Mouse (Mus musculus): ENCODE results near the gene Slc25a31. TPM values are rescaled to one million over a fixed set of nuclear protein-coding genes. Genes with fewer than 3 reads are reported as not detected.

Slc25a31 gene
- polyA plus RNA-seq, 1 experiment from 2014 or later = 0.64 TPM

DNA sequence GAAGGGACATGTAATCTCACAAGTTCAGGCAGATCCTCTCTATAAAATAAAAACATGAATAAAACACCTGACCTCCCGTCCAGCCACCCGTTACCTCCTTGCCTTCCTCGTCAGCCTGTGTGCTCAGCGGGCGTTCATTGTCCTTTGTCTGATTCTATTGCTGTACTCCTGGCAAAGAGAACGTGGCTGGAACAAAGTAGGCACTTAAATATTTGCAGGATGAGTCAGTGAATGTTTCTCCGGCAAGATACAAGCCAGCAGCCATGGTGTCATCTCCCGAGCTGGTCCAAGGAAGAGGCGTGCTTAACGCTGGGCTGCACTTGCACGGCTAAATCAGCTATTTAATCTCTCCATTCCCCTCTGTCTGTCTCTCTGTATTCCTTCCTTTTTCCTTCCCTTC, 26.3 kb upstream of the Slc25a31 start:
- peak overlapping the region; percentile 11; the same call in 1 of the 2 replicates for H3K4me3 ChIP-seq (ENCODE audit: low read length)
- H3K4me2 ChIP-seq (ENCODE audit: low read depth, low read length) = peak overlapping the region; percentile 54
- H3K9me3 ChIP-seq (replicated peaks; ENCODE audit: control insufficient read depth, low read length) = no peaks in the 10 kb centered on the region
- H3K27ac ChIP-seq (ENCODE audit: low read length) = peak overlapping the region; percentile 77
- no peaks in the 10 kb centered on the region for H3K27me3 ChIP-seq (ENCODE audit: control insufficient read depth, insufficient read depth, low read length)
- peak; percentile 54 for ATAC-seq (replicated peaks; ENCODE audit: extremely low read depth, insufficient read depth, low FRiP score)
- H3K9ac ChIP-seq (ENCODE audit: low read length) = peak overlapping the region; percentile 63
- H3K36me3 ChIP-seq (ENCODE audit: control insufficient read depth, insufficient read depth) = no peaks in the 10 kb centered on the region
- WGBS = 17% methylated on average over 11 of the region's 11 CpGs
- peaks cover 31% of the 10 kb centered on the region for H3K4me1 ChIP-seq (ENCODE audit: control insufficient read depth, insufficient read depth, low read length)

DNA sequence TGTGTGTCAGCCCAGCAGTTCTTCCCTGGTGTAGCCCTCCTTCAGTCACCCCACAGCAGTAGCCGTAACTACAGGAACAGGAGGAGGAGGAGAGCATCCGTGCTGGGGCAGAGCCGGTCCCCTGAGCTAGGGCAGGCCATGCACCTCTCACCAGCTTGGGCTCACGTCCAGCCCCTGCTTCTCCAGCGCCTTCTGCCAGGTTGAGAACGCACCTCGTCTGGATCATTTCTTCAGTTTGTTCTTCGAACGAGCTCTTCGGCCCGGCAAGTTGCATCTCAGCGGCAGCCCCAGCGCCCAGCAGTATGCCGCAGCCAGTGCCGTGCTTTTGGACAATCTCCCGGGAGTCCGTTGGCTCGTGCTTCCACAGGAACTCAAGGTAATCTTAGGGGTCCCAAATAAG, 25.5 kb upstream of the Slc25a31 start:
- Histone ChIP-seq H3K4me1 (ENCODE audit: control insufficient read depth, insufficient read depth, low read length) (peaks cover 31% of the 10 kb centered on the region), H3K9me3 (replicated peaks; ENCODE audit: control insufficient read depth, low read length) (no peaks in the 10 kb centered on the region), H3K9ac (ENCODE audit: low read length) (no peak overlapping the region), H3K4me3 (ENCODE audit: low read length) (no peak overlapping the region), H3K27ac (ENCODE audit: low read length) (peak overlapping the region; percentile 77), H3K4me2 (ENCODE audit: low read depth, low read length) (no peak overlapping the region), H3K36me3 (ENCODE audit: control insufficient read depth, insufficient read depth) (no peaks in the 10 kb centered on the region), H3K27me3 (ENCODE audit: control insufficient read depth, insufficient read depth, low read length) (no peaks in the 10 kb centered on the region)
- WGBS = 88% methylated on average over 18 of the region's 18 CpGs
- peak; percentile 19; the same call in 1 of the 2 replicates for ATAC-seq (replicated peaks; ENCODE audit: extremely low read depth, insufficient read depth, low FRiP score)

DNA sequence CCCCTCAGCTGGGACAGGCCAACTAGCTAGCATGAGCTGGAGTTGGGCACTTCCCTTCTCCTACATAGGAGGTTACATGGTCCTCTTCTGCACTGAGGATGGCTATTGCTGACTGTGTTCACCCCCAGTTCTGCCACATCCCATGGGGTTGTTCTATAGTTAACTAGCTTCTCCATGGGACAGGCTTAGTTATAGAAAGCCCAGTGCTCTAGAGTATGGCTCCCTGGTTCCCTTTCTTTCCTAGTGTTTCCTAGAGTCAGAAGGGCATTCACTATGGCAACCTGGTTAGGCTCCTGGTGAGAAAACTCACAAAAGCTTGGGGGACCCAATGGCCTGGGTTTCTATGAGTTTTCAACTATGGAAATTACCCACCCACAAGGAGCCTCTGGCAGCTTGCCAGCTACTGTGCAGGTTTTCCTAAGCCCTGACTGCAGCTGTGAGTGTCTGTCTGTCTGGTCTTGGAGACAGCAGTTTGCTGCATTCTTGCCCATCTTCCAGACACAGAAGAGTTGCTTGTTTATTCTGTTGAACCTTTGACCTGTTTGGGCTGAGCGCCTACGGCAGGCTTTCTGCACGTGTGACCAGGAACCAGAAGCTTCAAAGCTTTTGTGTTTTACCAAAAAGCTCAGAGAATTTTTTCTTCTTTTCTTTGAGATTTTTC, 22.7 kb upstream of the Slc25a31 start:
- no peak overlapping the region for H3K4me2 ChIP-seq (ENCODE audit: low read depth, low read length)
- no peaks in the 10 kb centered on the region for H3K9me3 ChIP-seq (replicated peaks; ENCODE audit: control insufficient read depth, low read length)

DNA sequence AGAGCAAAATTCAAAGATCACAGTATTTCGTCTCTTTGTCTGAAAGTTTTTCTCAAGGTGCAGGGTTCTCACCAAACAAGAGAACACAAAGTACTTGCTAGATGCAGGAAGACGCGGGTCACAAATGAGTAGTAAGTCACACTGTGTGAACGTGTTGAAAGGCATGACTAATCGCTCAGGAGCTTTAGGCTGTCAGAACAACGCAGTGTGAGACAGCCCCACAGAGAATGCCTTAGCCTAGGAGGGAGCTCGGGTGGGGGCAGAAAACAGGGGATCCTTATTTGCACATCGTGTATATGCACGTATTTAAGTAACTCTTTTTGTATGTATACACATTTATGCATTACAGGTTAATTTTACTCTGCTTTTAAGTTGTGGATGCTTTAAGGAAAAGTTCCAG, 21.8 kb upstream of the Slc25a31 start:
- no peak overlapping the region; the same call in 1 of the 2 replicates for H3K4me3 ChIP-seq (ENCODE audit: low read length)
- H3K4me2 ChIP-seq (ENCODE audit: low read depth, low read length) = peak overlapping the region; percentile 38
- peaks cover 25% of the 10 kb centered on the region for H3K4me1 ChIP-seq (ENCODE audit: control insufficient read depth, insufficient read depth, low read length)
- H3K36me3 ChIP-seq (ENCODE audit: control insufficient read depth, insufficient read depth) = 0 out of 2 replicates have a peak, but pooled peaks cover 3% of the 10 kb centered on the region
- no peak overlapping the region; the same call in 1 of the 2 replicates for H3K9ac ChIP-seq (ENCODE audit: low read length)
- no peak overlapping the region for H3K27ac ChIP-seq (ENCODE audit: low read length)
- ATAC-seq (replicated peaks; ENCODE audit: extremely low read depth, insufficient read depth, low FRiP score) = peak; percentile 62; the same call in 1 of the 2 replicates
- no peaks in the 10 kb centered on the region for H3K9me3 ChIP-seq (replicated peaks; ENCODE audit: control insufficient read depth, low read length)
- no peaks in the 10 kb centered on the region for H3K27me3 ChIP-seq (ENCODE audit: control insufficient read depth, insufficient read depth, low read length)
- 26% methylated on average over 9 of the region's 9 CpGs for WGBS

More for the DNA sequence above, 22.7 kb upstream of the Slc25a31 start:
- Histone ChIP-seq H3K9ac (ENCODE audit: low read length) (no peak overlapping the region), H3K27ac (ENCODE audit: low read length) (no peak overlapping the region), H3K4me3 (ENCODE audit: low read length) (no peak overlapping the region), H3K27me3 (ENCODE audit: control insufficient read depth, insufficient read depth, low read length) (no peaks in the 10 kb centered on the region), H3K4me1 (ENCODE audit: control insufficient read depth, insufficient read depth, low read length) (peaks cover 31% of the 10 kb centered on the region), H3K36me3 (ENCODE audit: control insufficient read depth, insufficient read depth) (0 out of 2 replicates have a peak, but pooled peaks cover 3% of the 10 kb centered on the region)
- ATAC-seq (replicated peaks; ENCODE audit: extremely low read depth, insufficient read depth, low FRiP score) = no peak
- 39% methylated on average over 3 of the region's 3 CpGs for WGBS

DNA sequence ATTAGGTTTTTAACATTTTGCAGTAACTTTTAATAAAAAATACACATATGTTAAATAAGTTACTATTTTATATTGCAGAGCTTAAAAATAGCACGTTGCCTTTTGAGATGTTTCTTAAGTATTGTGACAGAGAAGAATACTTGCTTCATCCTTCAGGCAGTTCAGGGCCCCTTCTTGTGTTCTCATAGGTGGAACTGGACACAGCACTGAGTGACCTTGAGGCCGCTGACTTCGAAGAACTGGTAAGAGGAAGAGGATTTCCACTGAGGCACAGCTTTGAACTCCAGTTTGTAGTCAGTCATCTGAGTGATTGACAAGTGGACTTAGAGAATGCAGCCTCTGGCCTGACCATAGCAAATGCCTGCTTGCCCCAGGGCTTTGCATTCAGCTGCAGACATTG, 21.1 kb upstream of the Slc25a31 start:
- Histone ChIP-seq H3K4me2 (ENCODE audit: low read depth, low read length) (no peak overlapping the region), H3K27ac (ENCODE audit: low read length) (no peak overlapping the region), H3K9ac (ENCODE audit: low read length) (no peak overlapping the region), H3K4me3 (ENCODE audit: low read length) (no peak overlapping the region), H3K27me3 (ENCODE audit: control insufficient read depth, insufficient read depth, low read length) (no peaks in the 10 kb centered on the region), H3K9me3 (replicated peaks; ENCODE audit: control insufficient read depth, low read length) (no peaks in the 10 kb centered on the region), H3K36me3 (ENCODE audit: control insufficient read depth, insufficient read depth) (0 out of 2 replicates have a peak, but pooled peaks cover 3% of the 10 kb centered on the region), H3K4me1 (ENCODE audit: control insufficient read depth, insufficient read depth, low read length) (peaks cover 18% of the 10 kb centered on the region)
- 69% methylated on average over 3 of the region's 3 CpGs for WGBS
- ATAC-seq (replicated peaks; ENCODE audit: extremely low read depth, insufficient read depth, low FRiP score) = no peak

DNA sequence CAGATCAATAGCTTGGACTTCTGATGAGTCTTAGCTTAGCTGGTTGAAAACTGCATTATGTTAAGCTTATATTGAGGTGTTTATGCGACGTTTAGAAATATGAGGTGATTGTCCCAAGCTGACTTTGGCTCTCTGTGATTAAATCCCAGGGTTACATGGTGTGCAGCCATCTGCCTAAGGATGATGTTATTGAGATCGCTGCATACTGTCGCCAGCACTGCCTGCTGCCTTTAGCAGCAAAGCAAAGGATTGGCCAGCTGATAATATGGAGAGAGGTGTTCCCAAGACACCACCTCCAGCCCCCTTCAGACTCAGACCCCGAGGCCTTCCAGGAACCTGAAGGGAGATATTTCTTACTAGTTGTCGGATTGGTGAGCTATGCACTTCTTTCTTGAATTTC, 17.1 kb upstream of the Slc25a31 start:
- Histone ChIP-seq H3K27ac (ENCODE audit: low read length) (no peak overlapping the region), H3K27me3 (ENCODE audit: control insufficient read depth, insufficient read depth, low read length) (no peaks in the 10 kb centered on the region), H3K9me3 (replicated peaks; ENCODE audit: control insufficient read depth, low read length) (no peaks in the 10 kb centered on the region), H3K4me1 (ENCODE audit: control insufficient read depth, insufficient read depth, low read length) (peaks cover 17% of the 10 kb centered on the region), H3K9ac (ENCODE audit: low read length) (no peak overlapping the region), H3K4me2 (ENCODE audit: low read depth, low read length) (no peak overlapping the region), H3K4me3 (ENCODE audit: low read length) (no peak overlapping the region), H3K36me3 (ENCODE audit: control insufficient read depth, insufficient read depth) (0 out of 2 replicates have a peak, but pooled peaks cover 3% of the 10 kb centered on the region)
- WGBS = 78% methylated on average over 6 of the region's 6 CpGs
- no peak for ATAC-seq (replicated peaks; ENCODE audit: extremely low read depth, insufficient read depth, low FRiP score)

DNA sequence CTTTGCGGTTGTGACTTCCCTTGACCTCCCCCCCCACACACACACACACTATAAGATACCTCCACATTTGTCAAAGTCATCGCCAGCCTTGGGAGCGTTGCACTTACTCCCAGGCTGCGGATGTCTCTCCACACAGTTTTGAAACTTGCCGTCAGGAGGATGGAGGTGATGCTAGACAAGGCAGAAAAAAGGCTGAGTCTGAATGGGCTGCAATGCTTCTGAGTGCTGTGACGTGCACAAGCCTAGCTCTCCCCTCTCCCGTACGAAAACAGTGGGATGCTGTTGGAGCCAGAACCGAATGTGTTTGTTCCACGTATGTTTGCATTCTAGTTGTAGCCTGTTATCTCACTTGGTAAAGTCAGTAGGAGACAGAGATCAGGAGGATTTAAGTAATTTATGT, 15.2 kb upstream of the Slc25a31 start:
- peak overlapping the region; percentile 37 for H3K4me2 ChIP-seq (ENCODE audit: low read depth, low read length)
- no peak for ATAC-seq (replicated peaks; ENCODE audit: extremely low read depth, insufficient read depth, low FRiP score)
- H3K36me3 ChIP-seq (ENCODE audit: control insufficient read depth, insufficient read depth) = 0 out of 2 replicates have a peak, but pooled peaks cover 1% of the 10 kb centered on the region
- no peaks in the 10 kb centered on the region for H3K9me3 ChIP-seq (replicated peaks; ENCODE audit: control insufficient read depth, low read length)
- H3K27me3 ChIP-seq (ENCODE audit: control insufficient read depth, insufficient read depth, low read length) = no peaks in the 10 kb centered on the region
- no peak overlapping the region; the same call in 1 of the 2 replicates for H3K27ac ChIP-seq (ENCODE audit: low read length)
- H3K4me1 ChIP-seq (ENCODE audit: control insufficient read depth, insufficient read depth, low read length) = peaks cover 10% of the 10 kb centered on the region
- no peak overlapping the region for H3K4me3 ChIP-seq (ENCODE audit: low read length)
- peak overlapping the region; percentile 7; the same call in 1 of the 2 replicates for H3K9ac ChIP-seq (ENCODE audit: low read length)
- 43% methylated on average over 10 of the region's 10 CpGs for WGBS

DNA sequence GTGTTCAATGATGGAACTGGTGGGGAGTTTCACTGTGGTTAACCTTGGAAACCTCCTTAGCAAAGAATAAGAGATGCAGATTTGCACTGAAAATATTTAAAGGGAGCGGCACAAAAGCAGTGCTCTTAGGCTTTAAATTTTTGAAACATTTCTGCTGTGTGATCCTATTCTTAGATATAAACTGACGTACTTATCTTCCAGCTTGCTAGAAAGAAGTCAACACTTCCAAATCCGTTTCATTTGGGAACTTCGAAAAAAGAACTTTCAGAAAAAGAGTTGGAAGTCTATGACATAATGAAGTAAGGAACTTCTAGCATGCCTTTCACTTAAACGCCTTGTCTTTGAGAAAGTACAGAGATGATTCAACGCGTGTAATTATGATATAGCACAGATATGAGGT, 14.7 kb upstream of the Slc25a31 start:
- Histone ChIP-seq H3K4me2 (ENCODE audit: low read depth, low read length) (peak overlapping the region; percentile 37), H3K4me1 (ENCODE audit: control insufficient read depth, insufficient read depth, low read length) (peaks cover 10% of the 10 kb centered on the region), H3K9ac (ENCODE audit: low read length) (peak overlapping the region; percentile 7; the same call in 1 of the 2 replicates), H3K27me3 (ENCODE audit: control insufficient read depth, insufficient read depth, low read length) (no peaks in the 10 kb centered on the region), H3K27ac (ENCODE audit: low read length) (no peak overlapping the region), H3K36me3 (ENCODE audit: control insufficient read depth, insufficient read depth) (no peaks in the 10 kb centered on the region), H3K9me3 (replicated peaks; ENCODE audit: control insufficient read depth, low read length) (no peaks in the 10 kb centered on the region), H3K4me3 (ENCODE audit: low read length) (no peak overlapping the region)
- 48% methylated on average over 7 of the region's 7 CpGs for WGBS
- ATAC-seq (replicated peaks; ENCODE audit: extremely low read depth, insufficient read depth, low FRiP score) = no peak

DNA sequence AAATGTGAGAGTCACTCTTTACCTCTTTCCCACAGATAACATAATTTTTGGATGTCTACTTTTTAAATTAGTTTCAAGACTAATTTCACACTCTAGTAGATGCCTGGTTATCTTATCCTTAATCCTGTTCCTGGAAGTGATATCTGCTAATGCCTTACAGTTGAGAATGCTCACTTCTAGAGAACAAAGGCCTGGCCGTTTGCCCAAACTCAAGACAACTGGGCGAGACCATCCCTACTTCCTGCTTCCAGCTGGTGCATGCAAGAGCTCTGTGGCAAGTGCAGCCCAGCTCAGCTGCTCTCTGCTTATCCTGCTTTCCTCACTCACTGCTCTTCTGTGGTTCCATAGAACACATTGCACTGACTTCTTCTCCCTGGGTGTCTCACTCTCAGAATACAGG, 14.2 kb upstream of the Slc25a31 start:
- H3K9ac ChIP-seq (ENCODE audit: low read length) = no peak overlapping the region
- H3K36me3 ChIP-seq (ENCODE audit: control insufficient read depth, insufficient read depth) = 0 out of 2 replicates have a peak, but pooled peaks cover 1% of the 10 kb centered on the region
- H3K27ac ChIP-seq (ENCODE audit: low read length) = 0 out of 2 replicates have a peak overlapping the region, but pooled peaks have one; percentile 5
- no peaks in the 10 kb centered on the region for H3K9me3 ChIP-seq (replicated peaks; ENCODE audit: control insufficient read depth, low read length)
- no peak overlapping the region for H3K4me2 ChIP-seq (ENCODE audit: low read depth, low read length)
- no peaks in the 10 kb centered on the region for H3K27me3 ChIP-seq (ENCODE audit: control insufficient read depth, insufficient read depth, low read length)
- peaks cover 10% of the 10 kb centered on the region for H3K4me1 ChIP-seq (ENCODE audit: control insufficient read depth, insufficient read depth, low read length)
- peak; percentile 76 for ATAC-seq (replicated peaks; ENCODE audit: extremely low read depth, insufficient read depth, low FRiP score)
- 11% methylated on average over 2 of the region's 2 CpGs for WGBS
- H3K4me3 ChIP-seq (ENCODE audit: low read length) = no peak overlapping the region

All from heart, embryonic 16.5 days (tissue).